Mouse (Mus musculus) gastrocnemius, postnatal 25 days (tissue): ENCODE measurements around the gene Fancm. TPM values are rescaled to one million over a fixed set of nuclear protein-coding genes. Genes with fewer than 3 reads are reported as not detected.
"Not testable (repeated sequence)": the region's sequence is repeated elsewhere in the genome, so short reads cannot be mapped to it uniquely, and the experiment has no call there.

Experiments used
- DNase-seq: peaks from one replicate; pipeline ENCODE4 v3.0.0; 2022
- long read RNA-seq, 2 experiments: library from polyadenylated mRNA; stranded (forward); transcript quantifications; one replicate each; pipeline ENCODE4 v2.0.0; 2021
- total RNA-seq, 2 experiments: library from RNA; stranded (reverse); gene quantifications; 1 replicate in 1 of 2; 2 replicates in 1 of 2; pipeline ENCODE4 v1.2.3; 2021

Gene Fancm
- 1 to 10 TPM; 1.6 to 3.4 TPM for total RNA-seq
- long read RNA-seq, experiment 1, result 0 reads
- long read RNA-seq, experiment 2, result 0 reads

DNA sequence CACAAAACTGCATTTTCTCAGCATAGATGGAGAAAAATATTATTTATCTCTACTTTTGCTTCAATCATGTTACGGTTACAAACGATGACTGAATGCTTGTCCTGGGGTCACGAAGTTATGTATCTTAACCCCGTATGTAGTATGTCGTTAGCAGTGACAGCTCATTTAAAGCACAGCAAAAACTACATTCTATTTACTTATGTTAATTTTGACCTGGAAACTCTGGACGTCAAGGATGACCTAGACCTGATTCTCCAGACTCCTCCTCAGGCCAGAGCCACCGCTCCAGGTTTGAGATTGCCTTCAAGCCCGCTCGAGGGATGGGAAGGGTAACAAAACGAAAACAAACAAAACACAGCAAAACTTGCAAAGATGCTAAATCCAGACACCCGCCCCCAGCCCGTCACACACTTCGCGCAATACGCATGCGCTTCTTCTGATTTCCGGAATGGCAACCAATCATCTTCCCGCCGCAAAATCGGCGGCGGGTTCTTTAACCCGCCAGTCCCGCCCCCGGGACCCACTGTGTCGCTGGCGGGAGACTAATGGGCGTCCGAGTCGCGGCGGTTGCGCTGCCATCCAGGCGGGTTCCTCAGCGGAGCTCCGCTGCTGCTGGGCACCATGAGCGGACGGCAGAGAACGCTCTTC, at the start of gene Fancm:
Gene Fancm (plus strand): TSS at position 519 of the 648 bp plus-strand sequence.
- DNase-seq, result peak; percentile 87

- DNase-seq, result no peak
Observed at GRCm38 (mm10) chr12:65035839-65036189, 39.6 kb upstream of the Fancm start.

- peak; percentile 90 for DNase-seq
Observed at GRCm38 (mm10) chr12:65036190-65036870, 39.1 kb upstream of the Fancm start, which contains the start of gene Prpf39. TSS of gene Prpf39 (plus strand) at chr12:65036333.

DNA sequence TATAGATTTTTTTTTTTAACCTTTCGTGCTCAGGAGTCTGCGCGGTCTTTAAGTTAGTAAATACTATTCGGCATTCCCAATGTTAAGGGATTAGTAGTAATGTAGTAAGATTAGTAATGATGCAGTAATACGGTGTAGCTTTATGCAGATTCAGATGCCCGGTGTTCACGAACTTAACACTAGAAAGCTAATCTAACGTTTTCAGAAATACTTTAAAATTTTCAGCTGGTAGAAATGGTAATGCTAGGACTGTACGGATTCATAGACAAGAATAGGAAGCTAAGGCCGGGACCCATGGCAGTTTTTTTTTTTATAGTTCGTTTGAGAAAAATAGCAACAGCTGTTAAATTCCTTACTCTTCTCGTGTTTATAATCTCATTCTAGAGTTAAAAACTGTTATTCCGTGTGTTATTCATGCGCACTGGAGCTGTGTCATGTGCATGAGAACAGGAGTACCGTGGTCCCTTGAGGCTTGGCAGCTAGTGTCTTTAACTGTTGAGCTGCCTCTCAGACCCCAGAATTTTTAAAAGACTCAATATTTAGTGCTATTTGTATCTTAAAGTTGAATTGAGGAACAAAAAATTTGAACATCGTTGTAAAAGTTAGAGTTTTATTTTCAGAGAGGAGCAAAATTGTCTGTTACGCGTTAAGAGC, 38.4 kb upstream of the Fancm start:
- no peak for DNase-seq

- DNase-seq, result no peak
Observed at GRCm38 (mm10) chr12:65037546-65037937, 37.9 kb upstream of the Fancm start.

DNA sequence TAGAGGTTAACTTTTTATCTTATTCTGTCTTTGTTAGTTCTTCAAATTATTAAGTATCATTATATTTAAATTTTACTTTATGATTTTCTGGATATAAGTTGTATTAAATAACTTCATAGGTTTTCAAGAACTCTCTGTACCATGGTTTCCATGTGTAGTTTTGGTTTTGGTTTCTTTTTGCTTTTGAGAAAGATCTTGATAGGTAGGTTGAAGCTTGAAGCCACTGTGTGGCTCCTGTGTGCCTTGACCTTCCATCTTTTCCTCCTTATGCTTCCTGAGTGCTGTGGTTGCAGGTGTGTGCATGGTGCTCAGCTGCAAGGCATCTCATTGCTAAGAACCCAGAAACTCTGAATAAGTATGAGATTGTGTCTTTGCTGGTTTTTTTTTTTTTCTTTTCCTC, 26.6 kb upstream of the Fancm start:
- DNase-seq, result no peak

DNA sequence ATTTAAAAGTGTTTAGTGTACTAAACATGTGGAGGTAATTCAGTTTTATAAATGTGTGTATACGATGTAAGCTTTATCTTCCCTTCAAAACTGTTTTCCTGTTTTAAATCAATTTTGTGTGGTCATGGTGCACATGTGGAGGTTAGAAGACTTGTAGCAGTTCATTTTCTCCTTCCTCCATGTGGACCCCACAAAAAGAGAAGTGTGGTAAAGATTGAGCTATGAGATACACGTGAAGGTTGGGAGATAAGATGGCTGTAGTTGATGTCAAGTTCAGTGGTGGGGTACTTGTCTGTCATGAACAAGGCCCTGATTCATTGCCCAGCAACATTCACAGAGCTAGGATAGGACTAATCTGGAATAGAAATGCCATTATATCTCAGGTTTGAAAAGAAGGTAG, 17.2 kb upstream of the Fancm start:
- no peak for DNase-seq

GRCm38 (mm10) chr12:65061082-65061481, 14.3 kb upstream of the Fancm start:
- no peak for DNase-seq

- no peak for DNase-seq
Observed at GRCm38 (mm10) chr12:65065241-65065640, 10.2 kb upstream of the Fancm start.

- DNase-seq, result no peak
Observed at GRCm38 (mm10) chr12:65066234-65066633, 9.2 kb upstream of the Fancm start.

GRCm38 (mm10) chr12:65068409-65068808, 7.0 kb upstream of the Fancm start:
- DNase-seq, result no peak

GRCm38 (mm10) chr12:65072911-65073610, 2.3 kb upstream of the Fancm start:
- DNase-seq, result no peak

DNA sequence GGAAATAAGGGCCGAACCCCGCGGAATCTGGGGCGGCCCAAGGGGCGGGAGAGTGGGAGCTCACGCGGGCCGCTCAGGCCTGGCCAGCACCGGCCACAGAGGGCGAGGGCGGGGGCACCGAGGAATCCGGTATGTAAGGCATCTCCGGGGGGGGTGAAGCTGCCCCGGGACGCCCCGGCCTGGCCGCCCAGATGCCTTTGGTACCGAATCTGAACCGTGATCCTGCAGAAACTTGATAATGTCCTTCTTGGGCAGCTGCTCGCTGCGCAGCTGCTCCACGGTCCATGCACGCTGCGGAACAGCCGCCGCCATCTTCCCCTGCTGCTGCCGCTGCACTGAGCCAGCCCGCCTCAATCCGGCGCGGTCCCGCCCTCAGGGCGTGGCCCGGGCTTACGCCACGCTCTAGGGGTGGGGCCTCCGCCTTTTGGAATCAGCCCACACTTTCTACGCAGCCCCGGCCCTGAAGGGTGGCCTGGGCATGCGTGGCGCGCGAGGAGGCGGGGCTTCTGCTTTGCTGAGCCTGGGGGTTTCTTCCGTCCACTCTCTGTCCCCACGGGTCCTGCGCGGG, 1.7 kb upstream of the Fancm start, which contains the start of gene Fkbp3:
Gene Fkbp3 (minus strand): TSS at position 397 of the 568 bp plus-strand sequence.
- DNase-seq, result peak; percentile 98

DNA sequence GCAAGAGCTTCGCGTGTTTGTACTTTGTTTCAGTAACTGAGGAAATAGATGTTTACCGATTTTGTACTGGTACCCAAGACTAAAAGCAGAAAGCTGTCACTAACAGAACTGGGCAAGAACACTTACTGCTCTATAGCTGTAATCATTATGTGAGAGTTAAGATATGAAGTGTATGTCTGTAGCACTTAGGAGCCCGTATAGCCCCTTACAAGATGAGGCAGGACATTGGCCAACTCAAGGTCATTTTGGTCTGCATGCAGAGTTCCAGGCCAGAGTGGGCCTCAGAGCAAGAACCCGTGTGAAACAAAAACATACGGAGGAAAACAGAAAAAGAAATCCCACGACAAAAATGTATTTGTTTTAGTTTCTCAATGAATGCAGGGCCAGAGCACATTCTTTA, 752 bp upstream of the Fancm start:
- DNase-seq, result no peak

DNA sequence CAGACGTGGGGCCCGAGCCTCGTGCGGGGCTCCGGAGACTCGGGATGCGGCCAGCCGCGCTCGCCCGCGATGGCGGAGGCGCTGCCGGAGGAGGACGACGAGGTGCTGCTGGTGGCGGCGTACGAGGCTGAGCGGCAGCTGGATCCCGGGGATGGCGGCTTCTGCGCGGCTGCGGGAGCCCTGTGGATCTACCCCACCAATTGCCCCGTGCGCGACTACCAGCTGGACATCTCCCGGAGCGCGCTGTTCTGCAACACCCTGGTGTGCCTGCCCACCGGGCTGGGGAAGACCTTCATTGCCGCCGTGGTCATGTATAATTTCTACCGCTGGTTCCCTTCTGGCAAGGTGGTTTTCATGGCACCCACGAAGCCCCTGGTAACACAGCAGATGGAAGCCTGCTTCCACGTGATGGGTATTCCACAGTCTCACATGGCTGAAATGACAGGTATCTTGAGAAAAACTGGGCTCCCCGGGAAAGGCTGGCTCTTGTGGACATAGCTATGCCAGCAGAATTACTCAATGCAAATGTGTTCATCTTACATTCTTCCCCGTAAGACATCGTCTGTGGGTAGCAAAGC, 419 bp downstream of the Fancm start:
- DNase-seq, result no peak

GRCm38 (mm10) chr12:65076906-65077305, 1.5 kb downstream of the Fancm start:
- no peak for DNase-seq

DNA sequence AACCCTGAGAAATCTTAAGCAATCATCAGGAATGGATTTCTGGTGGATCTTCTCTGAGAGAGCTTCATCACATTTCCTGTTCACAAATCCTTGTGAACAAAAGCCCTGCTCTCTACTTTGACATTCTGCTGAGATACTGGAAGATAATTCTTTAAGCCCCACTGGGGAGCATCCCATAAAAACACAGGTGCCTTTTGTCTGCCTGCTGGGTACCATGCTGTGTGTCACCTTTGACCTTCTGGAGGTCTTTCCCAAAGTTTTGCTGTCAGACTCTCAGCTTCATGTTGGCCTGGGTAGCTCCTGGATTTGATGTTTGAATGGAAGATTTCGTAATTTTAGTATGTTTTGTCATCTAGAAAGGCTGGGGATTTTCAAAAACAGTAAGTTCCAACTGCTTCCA, 33.3 kb downstream of the Fancm start:
- DNase-seq, result no peak

- DNase-seq, result no peak
Observed at GRCm38 (mm10) chr12:65111503-65111902, 36.1 kb downstream of the Fancm start.

- no peak for DNase-seq
Observed at GRCm38 (mm10) chr12:65112811-65113210, 37.4 kb downstream of the Fancm start.

GRCm38 (mm10) chr12:65113925-65114324, 38.5 kb downstream of the Fancm start:
- DNase-seq, result no peak

DNA sequence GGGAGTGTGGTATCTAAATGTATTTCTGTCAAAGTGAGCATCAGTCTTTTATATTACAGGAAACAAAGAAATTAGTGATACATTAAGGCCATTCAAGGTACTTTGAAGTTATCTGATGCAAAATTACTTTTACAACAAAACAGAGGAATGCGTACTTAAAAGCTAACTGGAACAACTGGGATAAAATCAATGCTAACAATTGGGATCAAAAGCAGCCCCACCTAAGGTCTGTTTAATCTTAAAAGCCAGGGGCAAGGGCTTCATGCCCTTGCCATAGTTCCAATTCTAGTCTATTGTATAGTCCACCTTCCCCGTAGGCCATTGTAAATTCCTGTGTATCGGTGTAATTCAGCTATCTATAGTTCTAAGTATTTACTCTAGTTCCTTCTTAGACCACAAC, 39.6 kb downstream of the Fancm start:
- DNase-seq, result not testable (repeated sequence)

DNA sequence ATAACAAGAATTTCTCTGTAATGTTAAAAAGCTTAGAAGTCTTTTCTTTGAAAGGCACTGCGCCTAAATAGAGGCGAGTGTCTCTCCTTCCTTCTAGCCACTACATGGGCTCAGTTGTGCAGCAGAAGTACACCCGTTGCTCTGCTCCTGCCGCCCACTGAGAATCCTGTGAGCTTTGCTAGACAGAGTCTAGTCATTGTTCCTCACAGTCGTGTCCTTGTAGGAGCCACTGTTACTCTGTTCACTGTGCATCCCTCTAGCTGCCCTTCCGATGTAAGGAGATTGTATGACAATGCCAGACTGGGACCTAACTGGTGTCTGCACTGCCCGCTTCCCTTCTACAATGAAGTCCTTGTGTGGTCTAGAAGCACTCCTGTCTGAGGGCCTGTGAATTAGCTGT, 43.6 kb downstream of the Fancm start:
- no peak for DNase-seq
